ENCODE assay signal across 9 mouse cellular contexts in the genomic region with DNA sequence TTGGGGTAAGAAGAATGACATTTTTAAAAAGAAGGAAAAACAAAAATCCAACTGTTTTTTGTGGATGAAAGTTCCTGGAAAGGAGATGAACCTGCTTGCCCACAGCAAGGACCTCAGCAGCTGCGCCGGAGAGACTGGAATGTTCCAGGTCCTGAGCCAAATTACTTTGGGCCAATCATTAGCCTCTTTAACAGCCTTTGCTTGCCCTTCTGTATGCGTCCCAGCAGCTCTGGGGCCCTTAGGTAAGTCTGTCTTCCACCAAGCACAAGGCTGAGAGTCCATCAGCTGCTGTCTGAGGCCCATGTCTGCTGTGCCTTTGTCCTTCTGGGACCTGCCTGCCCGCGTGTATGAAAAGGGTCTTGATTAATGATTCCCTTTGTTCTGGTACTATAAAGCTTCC.
DNase-seq lines count a peak whose midpoint lies in the region; ATAC-seq and TF ChIP-seq lines count a peak whose summit lies in the region.
"Had no signal": no experiment of that assay in that cellular context is flagged by ENCODE, and none has a peak within 500 bp of the region (broad histone marks: within the 10 kb centered on the region; RNA-seq: fewer than 3 reads in every experiment).

No protein-coding gene starts in this region.

- no peak for TF ChIP-seq EP300 in heart, postnatal 0 days (IDR thresholded peaks at IDR 0.05; ENCODE audit: low read depth)

- 43% methylated on average over 5 of the region's 5 CpGs for WGBS in heart, postnatal 0 days

- no peaks in the 10 kb centered on the region for H3K27me3 ChIP-seq in heart, postnatal 0 days (ENCODE audit: control insufficient read depth, insufficient read depth, low read length)
- H3K27me3 ChIP-seq in testis, adult 2 months (ENCODE audit: control insufficient read depth, insufficient read depth, low read length): no peaks in the 10 kb centered on the region
- H3K27me3 ChIP-seq: hindbrain, embryonic 15.5 days had no signal

- H3K4me2 ChIP-seq in heart, postnatal 0 days (ENCODE audit: low read depth, low read length): no peak overlapping the region
- H3K4me2 ChIP-seq: hindbrain, embryonic 15.5 days had no signal

- no peaks in the 10 kb centered on the region for H3K36me3 ChIP-seq in heart, postnatal 0 days (replicated peaks; ENCODE audit: control insufficient read depth, insufficient read depth, low read length)
- H3K36me3 ChIP-seq in testis, adult 2 months (ENCODE audit: control insufficient read depth, insufficient read depth, low read length): no peaks in the 10 kb centered on the region
- H3K36me3 ChIP-seq: hindbrain, embryonic 15.5 days had no signal

- peak overlapping the region; percentile 50 for H3K27ac ChIP-seq in heart, postnatal 0 days (ENCODE audit: low read depth)
- H3K27ac ChIP-seq in testis, adult 2 months (ENCODE audit: control insufficient read depth, insufficient read depth, low read depth, low read length): peak overlapping the region; percentile 79
- H3K27ac ChIP-seq: hindbrain, embryonic 15.5 days had no signal

- H3K9me3 ChIP-seq in heart, postnatal 0 days (replicated peaks; ENCODE audit: control insufficient read depth, low read length): no peaks in the 10 kb centered on the region
- H3K9me3 ChIP-seq: hindbrain, embryonic 15.5 days had no signal

- H3K9ac ChIP-seq in heart, postnatal 0 days (replicated peaks; ENCODE audit: low read depth, low read length): no peak overlapping the region
- H3K9ac ChIP-seq: hindbrain, embryonic 15.5 days had no signal

- no peak overlapping the region for H3K4me3 ChIP-seq in heart, postnatal 0 days (ENCODE audit: low read depth, low read length)
- H3K4me3 ChIP-seq in testis, adult 2 months (ENCODE audit: control insufficient read depth, low read depth, low read length): no peak overlapping the region
- H3K4me3 ChIP-seq: hindbrain, embryonic 15.5 days had no signal

- ATAC-seq in heart, postnatal 0 days (ENCODE audit: insufficient read depth, low read depth): peak; percentile 81
- no peak for ATAC-seq in erythroblast, adult 5-6 weeks (replicated peaks; ENCODE audit: low FRiP score, poor library complexity, severe bottlenecking)

- TF ChIP-seq CTCF in heart, postnatal 0 days (IDR thresholded peaks at IDR 0.05; ENCODE audit: low read depth): no peak
- TF ChIP-seq CTCF in testis, adult 2 months (IDR thresholded peaks at IDR 0.05; ENCODE audit: control insufficient read depth, insufficient read depth, insufficient replicate concordance, low read depth, low read length): no peak

- H3K4me1 ChIP-seq in heart, postnatal 0 days (ENCODE audit: control insufficient read depth, insufficient read depth): peaks cover 43% of the 10 kb centered on the region
- H3K4me1 ChIP-seq in testis, adult 2 months (ENCODE audit: control insufficient read depth, insufficient read depth, low read length): peaks cover 8% of the 10 kb centered on the region; the same call in 1 of the 2 replicates

- TF ChIP-seq POLR2A in testis, adult 2 months (IDR thresholded peaks at IDR 0.05; ENCODE audit: control insufficient read depth, low read depth, low read length): no peak

- DNase-seq in retina, postnatal 1 day: peak; percentile 60
- no peak for DNase-seq in retina, embryonic 14.5 days (ENCODE audit: low spot score)
- peak; percentile 35 for DNase-seq in heart, postnatal 0 days (ENCODE audit: low spot score)
- peak; percentile 33 to 69 for DNase-seq in kidney, postnatal 4 days
- no peak for DNase-seq in thymus, adult 18-20 months
- no peak for DNase-seq in embryo, embryonic 10 days (ENCODE audit: low spot score)

Comparison
In these comparisons a context has a peak if more than half of its experiments do, and no peak if none do; other contexts are left out.
1. DNase-seq: peak in retina, postnatal 1 day (single experiment), heart, postnatal 0 days (single experiment) and kidney, postnatal 4 days (2 of 2); none in retina, embryonic 14.5 days (single experiment), thymus, adult 18-20 months (0 of 2) and embryo, embryonic 10 days (single experiment).